Mouse (Mus musculus) liver, embryonic 14.5 days (tissue): Measurements from ENCODE around the gene Rbp7. TPM values are rescaled to one million over a fixed set of nuclear protein-coding genes. Genes with fewer than 3 reads are reported as not detected.

Source experiments
- ATAC-seq: fragments of 200-750 bp; cut with Nextera tagmentation; 2 replicates; pipeline ENCODE4 v1.8.0; 2017; ENCODE audit warnings: moderate number of reproducible peaks, mild to moderate bottlenecking, moderate library complexity; ENCODE audit not compliant: insufficient read depth
- DNase-seq, 3 experiments: peaks; one replicate each; pipeline ENCODE4 v3.0.0-alpha.2; 2012 to 2013; ENCODE audit warnings: low read depth in 3 of 3, low spot score in 3 of 3
- H3K27ac ChIP-seq: fragments of 300-500 bp; sonication (generic); 2 replicates; pipeline ENCODE4 v1.5.1; 2014; ENCODE audit warnings: moderate library complexity, mild to moderate bottlenecking, control low read depth, inconsistent platforms
- H3K27me3 ChIP-seq: fragments of 300-500 bp; sonication (generic); 2 replicates; pipeline ENCODE4 v1.6.1; 2014; ENCODE audit warnings: mild to moderate bottlenecking, low read length, moderate library complexity; ENCODE audit not compliant: control insufficient read depth, insufficient read depth
- H3K36me3 ChIP-seq: fragments of 300-500 bp; sonication (generic); replicated peaks from 2 replicates; pipeline ENCODE4 v1.6.1; 2014; ENCODE audit warnings: low read depth; ENCODE audit not compliant: control insufficient read depth, insufficient read depth
- H3K4me1 ChIP-seq, 2 experiments: fragments of 200-500 bp in 1 of 2; fragments of 300-500 bp in 1 of 2; sonication (generic) in 1 of 2; replicated peaks; 2 replicates each; pipeline ENCODE4 v1.6.1; 2012 to 2014; ENCODE audit warnings: antibody characterized with exemption in 1 of 2, inconsistent platforms in 1 of 2, low read length in 1 of 2; ENCODE audit not compliant: control insufficient read depth in 2 of 2, insufficient read depth in 2 of 2
- H3K4me2 ChIP-seq: fragments of 300-500 bp; sonication (generic); 2 replicates; pipeline ENCODE4 v1.6.1; 2014; ENCODE audit warnings: low read depth, mild to moderate bottlenecking, control low read depth, moderate library complexity
- H3K4me3 ChIP-seq, 2 experiments: fragments of 200-500 bp in 1 of 2; fragments of 300-500 bp in 1 of 2; sonication (generic) in 1 of 2; 2 replicates each; pipeline ENCODE4 v1.5.1; 2012 to 2014; ENCODE audit warnings: low read depth in 2 of 2, low read length in 2 of 2, mild to moderate bottlenecking in 2 of 2, control low read depth in 1 of 2, inconsistent platforms in 1 of 2, moderate library complexity in 1 of 2; ENCODE audit not compliant: insufficient read depth in 1 of 2
- H3K9ac ChIP-seq: fragments of 300-500 bp; sonication (generic); replicated peaks from 2 replicates; pipeline ENCODE4 v1.6.1; 2014; ENCODE audit warnings: mild to moderate bottlenecking, control low read depth, moderate library complexity
- H3K9me3 ChIP-seq: fragments of 300-500 bp; sonication (generic); 2 replicates; pipeline ENCODE4 v1.6.1; 2016; ENCODE audit warnings: low read length, mixed read lengths; ENCODE audit not compliant: control insufficient read depth
- CTCF ChIP-seq: IDR thresholded peaks from 2 replicates; pipeline ENCODE4 v1.5.1; 2016; ENCODE audit warnings: antibody characterized with exemption, low read depth, control low read depth
- EP300 ChIP-seq: IDR thresholded peaks from 2 replicates; pipeline ENCODE4 v1.6.1; 2016; ENCODE audit warnings: antibody characterized with exemption, low read depth
- WGBS: fragments of 180-500 bp; shearing (Covaris S2); extraction: QIAGEN DNeasy Blood & Tissue Kit; methylation state at CpG from one replicate; pipeline ENCODE4 v1.1.7; 2014; ENCODE audit not compliant: insufficient replicate concordance; 5-methylcytosine and 5-hydroxymethylcytosine counted together
- polyA plus RNA-seq, 2 experiments: library from polyadenylated mRNA; depleted of rRNA in 1 of 2; stranded (reverse) in 1 of 2; unstranded in 1 of 2; fragments of >200 nt; fragmentation: Nextera tagmentation in 1 of 2; extraction: Ambion mirVana in 1 of 2; gene quantifications; 2 replicates each; pipeline versions ENCODE4 v1.2.1 to v1.2.3; 2012 to 2014

Rbp7 gene
- polyA plus RNA-seq, 2 experiments: not detected

DNA sequence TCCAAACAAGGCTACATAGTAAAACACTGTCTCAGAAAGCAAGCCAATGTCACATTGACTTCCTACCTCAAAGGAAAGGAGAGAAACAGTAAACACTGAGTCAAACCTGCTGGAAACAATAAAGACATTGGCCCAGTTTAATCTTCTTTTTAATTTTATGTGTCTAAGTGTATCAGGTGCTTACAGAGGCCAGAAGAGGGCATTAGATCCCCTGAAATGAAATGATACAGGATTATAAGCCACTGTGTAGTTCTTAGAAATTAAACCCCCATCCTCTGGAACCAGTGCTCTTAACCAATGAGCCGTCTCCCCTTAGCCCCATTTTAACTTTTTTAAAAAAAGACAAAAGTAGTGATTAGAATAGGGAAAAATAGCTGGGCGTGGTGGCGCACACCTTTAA is 40.5 kb downstream of the Rbp7 start:
- no peak for TF ChIP-seq CTCF
- no peak for TF ChIP-seq EP300
- Histone ChIP-seq H3K9me3 (no peaks in the 10 kb centered on the region), H3K36me3 (no peaks in the 10 kb centered on the region), H3K4me3 (no peak overlapping the region), H3K27ac (no peak overlapping the region), H3K27me3 (no peaks in the 10 kb centered on the region), H3K4me1 (no peaks in the 10 kb centered on the region; a peak in 3 of 4 replicates), H3K4me2 (no peak overlapping the region), H3K9ac (no peak overlapping the region)
- ATAC-seq (no peak), DNase-seq (no peak)
- 79% methylated on average over 3 of the region's 3 CpGs for WGBS

DNA sequence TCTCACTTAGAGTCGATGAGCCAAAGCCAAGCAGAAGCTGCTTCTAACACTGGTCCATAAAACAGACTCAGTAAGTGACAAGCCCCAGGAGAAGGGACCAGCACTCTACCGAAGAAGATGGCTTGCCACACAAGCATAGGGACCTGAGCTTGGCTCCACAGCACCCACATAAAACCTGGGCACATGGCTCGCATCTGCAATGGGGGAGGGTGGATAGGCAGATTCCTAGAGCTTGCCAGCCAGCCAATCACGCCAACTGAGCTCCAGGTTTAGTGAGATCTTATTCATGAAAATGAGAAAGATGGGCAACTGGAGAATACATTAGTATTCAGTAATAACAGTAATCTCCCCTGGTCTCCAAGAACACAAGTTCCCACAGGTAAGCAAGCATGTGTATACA is 45.0 kb downstream of the Rbp7 start:
- peaks cover 9 to 15% of the 10 kb centered on the region in 2 experiments for H3K4me1 ChIP-seq
- DNase-seq (no peak), ATAC-seq (no peak)
- H3K4me3 ChIP-seq: no peak overlapping the region
- no peak overlapping the region for H3K27ac ChIP-seq
- H3K9ac ChIP-seq: no peak overlapping the region
- H3K27me3 ChIP-seq: no peaks in the 10 kb centered on the region
- H3K9me3 ChIP-seq: no peaks in the 10 kb centered on the region
- no peak overlapping the region for H3K4me2 ChIP-seq
- WGBS: 82% methylated on average over 4 of the region's 4 CpGs
- no peaks in the 10 kb centered on the region for H3K36me3 ChIP-seq
- TF ChIP-seq EP300: no peak
- no peak for TF ChIP-seq CTCF

DNA sequence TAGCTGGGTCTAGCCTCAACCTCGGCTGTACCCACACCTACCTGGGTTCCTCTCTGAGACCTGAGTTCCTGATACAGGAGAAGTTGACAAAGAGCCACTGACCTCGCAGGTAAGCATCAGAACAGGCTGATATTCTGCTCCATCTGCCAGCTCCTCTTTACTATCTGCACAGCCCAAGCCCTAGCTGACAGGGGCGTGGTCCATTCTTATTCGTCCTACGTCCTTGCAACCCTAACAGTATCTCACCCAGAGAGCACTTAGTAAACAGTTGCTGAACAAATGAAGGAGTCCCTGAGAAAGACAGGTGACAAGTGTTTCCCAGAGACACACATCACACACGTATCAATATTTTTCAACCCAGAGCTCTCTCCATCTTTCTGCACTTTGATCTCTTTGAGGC is 46.4 kb downstream of the Rbp7 start:
- H3K4me3 ChIP-seq: no peak overlapping the region
- H3K4me2 ChIP-seq: no peak overlapping the region
- no peak overlapping the region for H3K27ac ChIP-seq
- ATAC-seq: peak; percentile 82
- H3K4me1 ChIP-seq: peaks cover 9 to 20% of the 10 kb centered on the region in 2 experiments
- H3K27me3 ChIP-seq: no peaks in the 10 kb centered on the region
- DNase-seq: peak; percentile 27 to 45 (median 36)
- peak; percentile 34; the same call in 1 of the 2 replicates for TF ChIP-seq EP300
- TF ChIP-seq CTCF: no peak
- H3K9ac ChIP-seq: no peak overlapping the region
- 32% methylated on average over 6 of the region's 6 CpGs for WGBS
- H3K9me3 ChIP-seq: no peaks in the 10 kb centered on the region
- no peaks in the 10 kb centered on the region for H3K36me3 ChIP-seq

DNA sequence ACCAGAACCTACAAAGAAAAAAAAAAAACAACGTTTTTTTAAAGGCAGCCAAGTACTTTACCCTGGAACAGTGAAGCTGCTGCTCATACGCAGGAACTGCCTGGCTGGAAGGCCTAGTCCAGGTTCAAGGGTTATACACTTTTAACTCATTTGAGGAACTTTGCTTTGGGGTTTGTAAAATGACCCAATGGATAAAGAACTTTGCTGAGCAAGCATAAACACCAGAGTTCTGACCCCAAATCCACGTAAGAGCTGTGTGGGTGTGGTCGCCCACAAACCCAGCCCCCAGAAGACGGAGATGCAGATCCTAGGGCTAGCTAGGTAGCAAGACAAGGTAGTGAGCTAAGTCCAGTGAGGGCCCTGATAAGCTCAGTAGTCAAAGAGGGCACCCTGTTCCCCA is 47.3 kb downstream of the Rbp7 start:
- ATAC-seq (no peak), DNase-seq (no peak)
- Histone ChIP-seq H3K27ac (no peak overlapping the region), H3K9me3 (no peaks in the 10 kb centered on the region), H3K9ac (no peak overlapping the region), H3K4me2 (no peak overlapping the region), H3K36me3 (no peaks in the 10 kb centered on the region), H3K4me1 (peaks cover 9 to 22% of the 10 kb centered on the region in 2 experiments), H3K4me3 (no peak overlapping the region), H3K27me3 (no peaks in the 10 kb centered on the region)
- 56% methylated on average over 5 of the region's 5 CpGs for WGBS
- TF ChIP-seq CTCF (no peak), EP300 (no peak)

DNA sequence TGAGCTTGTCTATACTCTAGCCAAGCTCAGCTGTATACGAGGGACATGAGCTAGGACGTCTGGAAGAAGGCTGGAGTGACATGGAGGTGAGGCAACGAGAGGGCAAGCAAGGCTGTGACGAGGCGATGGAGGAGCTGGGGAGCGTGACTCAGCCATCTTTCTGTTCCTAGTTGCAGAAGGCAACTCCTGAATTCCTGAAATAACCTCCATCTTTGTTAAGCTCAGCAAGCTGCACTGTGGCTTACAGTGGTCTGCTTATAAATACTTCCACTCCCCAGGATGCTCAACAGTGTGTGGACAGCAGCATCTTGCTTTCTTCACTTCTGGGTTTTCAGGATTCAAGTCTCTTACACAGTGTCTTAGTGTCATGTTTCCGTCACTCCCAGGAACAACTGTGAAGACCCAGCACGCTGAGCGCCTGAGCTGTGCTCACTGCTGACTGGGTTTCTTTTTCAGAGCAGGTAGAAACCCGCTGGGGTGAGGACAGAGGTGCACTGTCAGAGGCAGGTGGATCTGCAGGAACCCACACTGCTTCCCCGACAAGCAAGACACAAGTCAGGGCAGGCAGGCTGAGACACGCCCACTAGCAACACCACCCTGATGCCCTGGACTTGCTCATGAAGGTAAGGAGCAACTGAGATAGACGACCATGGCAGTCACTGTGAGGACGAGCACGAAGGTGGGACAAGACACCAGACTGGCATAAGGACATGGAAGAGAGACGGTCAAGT is 48.9 kb downstream of the Rbp7 start:
- ATAC-seq: no peak
- Histone ChIP-seq H3K4me2 (no peak overlapping the region), H3K9ac (no peak overlapping the region), H3K27ac (no peak overlapping the region), H3K9me3 (no peaks in the 10 kb centered on the region), H3K4me3 (no peak overlapping the region), H3K4me1 (peaks cover 9 to 22% of the 10 kb centered on the region in 2 experiments), H3K36me3 (no peaks in the 10 kb centered on the region), H3K27me3 (no peaks in the 10 kb centered on the region)
- DNase-seq: no peak
- WGBS: 76% methylated on average over 16 of the region's 16 CpGs
- no peak for TF ChIP-seq CTCF
